Mouse (Mus musculus): Measurements from ENCODE around the gene Rnd3. TPM values are rescaled to one million over a fixed set of nuclear protein-coding genes. Genes with fewer than 3 reads are reported as not detected.
A peak's percentile ranks its signal among the peaks of the same experiment; 100 is the strongest.

Gene Rnd3
- total RNA-seq, 2 experiments from 2014 or later = 20.9 to 22.3 TPM

GRCm38 (mm10) chr2:51139218-51139911 is 9.5 kb downstream of the Rnd3 start:
- intact Hi-C loops (cut with DNase I) = no loop called here
- DNase-seq (ENCODE audit: low spot score) = peak; percentile 34

GRCm38 (mm10) chr2:51137726-51138125 is 11.2 kb downstream of the Rnd3 start:
- intact Hi-C loops (cut with DNase I) = no loop called here
- no peak for DNase-seq (ENCODE audit: low spot score)

- no peak for DNase-seq (ENCODE audit: low spot score)
- intact Hi-C loops (cut with DNase I) = no loop called here
Observed at GRCm38 (mm10) chr2:51132181-51132580, 16.7 kb downstream of the Rnd3 start.

GRCm38 (mm10) chr2:51128090-51128489 is 20.8 kb downstream of the Rnd3 start:
- intact Hi-C loops (cut with DNase I) = no loop called here

GRCm38 (mm10) chr2:51110271-51110670 is 38.6 kb downstream of the Rnd3 start:
- DNase-seq (ENCODE audit: low spot score) = no peak
- intact Hi-C loops (cut with DNase I) = no loop called here

More at GRCm38 (mm10) chr2:51128090-51128489, 20.8 kb downstream of the Rnd3 start:
- no peak for DNase-seq (ENCODE audit: low spot score)

GRCm38 (mm10) chr2:51108631-51109030 is 40.3 kb downstream of the Rnd3 start:
- intact Hi-C loops (cut with DNase I) = no loop called here
- no peak for DNase-seq (ENCODE audit: low spot score)

- DNase-seq (ENCODE audit: low spot score) = peak; percentile 20
- intact Hi-C loops (cut with DNase I) = no loop called here
Observed at GRCm38 (mm10) chr2:51101187-51101586, 47.7 kb downstream of the Rnd3 start.

- peak; percentile 16 for DNase-seq (ENCODE audit: low spot score)
- intact Hi-C loops (cut with DNase I) = no loop called here
Observed at GRCm38 (mm10) chr2:51099987-51100386, 48.9 kb downstream of the Rnd3 start.

GRCm38 (mm10) chr2:51099240-51099639 is 49.7 kb downstream of the Rnd3 start:
- no peak for DNase-seq (ENCODE audit: low spot score)
- intact Hi-C loops (cut with DNase I) = no loop called here

GRCm38 (mm10) chr2:51090688-51091087 is 58.2 kb downstream of the Rnd3 start:
- DNase-seq (ENCODE audit: low spot score) = no peak
- intact Hi-C loops (cut with DNase I) = no loop called here

- intact Hi-C loops (cut with DNase I) = no loop called here
- DNase-seq (ENCODE audit: low spot score) = no peak
Observed at GRCm38 (mm10) chr2:51090049-51090448, 58.9 kb downstream of the Rnd3 start.

- no peak for DNase-seq (ENCODE audit: low spot score)
- intact Hi-C loops (cut with DNase I) = no loop called here
Observed at GRCm38 (mm10) chr2:51088843-51089573, 59.9 kb downstream of the Rnd3 start.

GRCm38 (mm10) chr2:51088123-51088453 is 60.8 kb downstream of the Rnd3 start:
- no peak for DNase-seq (ENCODE audit: low spot score)
- intact Hi-C loops (cut with DNase I) = no loop called here

GRCm38 (mm10) chr2:51087307-51088122 is 61.4 kb downstream of the Rnd3 start:
- no peak for DNase-seq (ENCODE audit: low spot score)
- intact Hi-C loops (cut with DNase I) = no loop called here

GRCm38 (mm10) chr2:51085155-51085554 is 63.8 kb downstream of the Rnd3 start:
- no peak for DNase-seq (ENCODE audit: low spot score)
- intact Hi-C loops (cut with DNase I) = no loop called here

GRCm38 (mm10) chr2:51082714-51083351 is 66.1 kb downstream of the Rnd3 start:
- intact Hi-C loops (cut with DNase I) = no loop called here
- DNase-seq (ENCODE audit: low spot score) = no peak

Data from heart, postnatal 25 days (tissue).